Mouse (Mus musculus): ENCODE data around the gene Cacng8. TPM values are rescaled to one million over a fixed set of nuclear protein-coding genes. Genes with fewer than 3 reads are reported as not detected.

Gene Cacng8
- polyA plus RNA-seq, 1 experiment from 2014 or later, result 2.0 TPM

DNA sequence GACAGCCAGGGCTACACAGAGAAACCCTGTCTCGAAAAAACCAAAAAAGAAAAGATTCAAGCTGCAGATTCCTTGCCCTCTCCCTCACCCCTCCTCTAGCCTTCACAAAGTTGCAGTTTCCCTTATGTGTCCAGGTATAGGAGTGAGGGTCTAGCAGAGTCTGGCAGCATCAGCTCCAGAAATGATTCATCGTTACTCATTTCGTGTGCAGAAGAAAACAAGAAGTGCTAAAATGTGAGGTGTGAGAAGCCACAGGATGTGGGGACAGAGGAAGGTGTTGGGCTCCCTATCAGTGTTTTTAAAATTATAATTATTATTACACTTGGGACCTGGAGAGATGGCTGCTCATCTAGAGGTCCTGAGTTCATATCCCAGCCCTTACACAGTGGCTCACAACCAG lies 54.2 kb downstream of the Cacng8 start:
- H3K4me3 ChIP-seq (replicated peaks), result no peak overlapping the region
- H3K9me3 ChIP-seq, result no peaks in the 10 kb centered on the region
- no peaks in the 10 kb centered on the region for H3K27me3 ChIP-seq (replicated peaks)
- no peak overlapping the region for H3K9ac ChIP-seq
- no peaks in the 10 kb centered on the region for H3K4me1 ChIP-seq (replicated peaks)
- ATAC-seq, result no peak
- WGBS, result 72% methylated on average over 3 of the region's 3 CpGs
- H3K4me2 ChIP-seq (replicated peaks), result no peak overlapping the region
- no peak overlapping the region for H3K27ac ChIP-seq
- no peaks in the 10 kb centered on the region for H3K36me3 ChIP-seq

DNA sequence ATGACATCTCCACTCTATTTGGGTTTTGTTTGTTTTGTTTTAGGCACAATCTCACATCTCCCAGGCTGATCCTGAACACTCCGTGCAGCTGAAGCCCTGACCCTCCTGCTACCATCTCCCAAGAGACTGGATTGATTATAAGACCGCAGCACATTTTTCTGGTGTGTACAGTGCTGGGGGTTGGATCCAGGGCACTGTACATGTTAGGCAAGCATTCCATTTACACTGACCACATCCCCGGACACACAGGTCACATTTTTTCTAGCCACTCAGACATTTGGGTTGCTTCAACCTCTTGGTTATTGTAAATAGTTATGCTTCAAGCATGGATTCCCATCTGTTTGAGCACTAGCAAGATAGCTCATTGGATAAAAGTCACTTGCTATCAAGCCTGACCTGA lies 56.1 kb downstream of the Cacng8 start:
- H3K9ac ChIP-seq, result no peak overlapping the region
- WGBS, result 55% methylated on average over 3 of the region's 3 CpGs
- H3K27me3 ChIP-seq (replicated peaks), result no peaks in the 10 kb centered on the region
- ATAC-seq, result no peak
- no peak overlapping the region for H3K4me3 ChIP-seq (replicated peaks)
- no peak overlapping the region for H3K4me2 ChIP-seq (replicated peaks)
- no peaks in the 10 kb centered on the region for H3K9me3 ChIP-seq
- no peaks in the 10 kb centered on the region for H3K36me3 ChIP-seq
- H3K27ac ChIP-seq, result no peak overlapping the region
- H3K4me1 ChIP-seq (replicated peaks), result no peaks in the 10 kb centered on the region

- ATAC-seq, result no peak
- no peak overlapping the region for H3K27ac ChIP-seq
- H3K4me3 ChIP-seq (replicated peaks), result no peak overlapping the region
- 76% methylated on average over 4 of the region's 4 CpGs for WGBS
- no peaks in the 10 kb centered on the region for H3K36me3 ChIP-seq
- H3K9ac ChIP-seq, result no peak overlapping the region
- H3K27me3 ChIP-seq (replicated peaks), result no peaks in the 10 kb centered on the region
- H3K9me3 ChIP-seq, result no peaks in the 10 kb centered on the region
- no peak overlapping the region for H3K4me2 ChIP-seq (replicated peaks)
- H3K4me1 ChIP-seq (replicated peaks), result no peaks in the 10 kb centered on the region
Measured at GRCm38 (mm10) chr7:3447026-3447425, 56.5 kb downstream of the Cacng8 start.

- no peak overlapping the region for H3K27ac ChIP-seq
- no peak overlapping the region for H3K9ac ChIP-seq
- no peak overlapping the region for H3K4me3 ChIP-seq (replicated peaks)
- H3K27me3 ChIP-seq (replicated peaks), result no peaks in the 10 kb centered on the region
- WGBS, result 24% methylated on average over 15 of the region's 15 CpGs
- H3K4me2 ChIP-seq (replicated peaks), result no peak overlapping the region
- ATAC-seq, result peak; percentile 56; the same call in 1 of the 2 replicates
- no peaks in the 10 kb centered on the region for H3K36me3 ChIP-seq
- no peaks in the 10 kb centered on the region for H3K9me3 ChIP-seq
- H3K4me1 ChIP-seq (replicated peaks), result no peaks in the 10 kb centered on the region
Measured at GRCm38 (mm10) chr7:3448737-3449454, 58.4 kb downstream of the Cacng8 start.

- H3K9ac ChIP-seq, result no peak overlapping the region
- WGBS, result 62% methylated on average over 5 of the region's 5 CpGs
- no peak overlapping the region for H3K27ac ChIP-seq
- ATAC-seq, result no peak
- no peaks in the 10 kb centered on the region for H3K4me1 ChIP-seq (replicated peaks)
- no peaks in the 10 kb centered on the region for H3K36me3 ChIP-seq
- no peak overlapping the region for H3K4me2 ChIP-seq (replicated peaks)
- no peaks in the 10 kb centered on the region for H3K9me3 ChIP-seq
- H3K4me3 ChIP-seq (replicated peaks), result no peak overlapping the region
- H3K27me3 ChIP-seq (replicated peaks), result no peaks in the 10 kb centered on the region
Measured at GRCm38 (mm10) chr7:3450671-3451070, 60.2 kb downstream of the Cacng8 start.

GRCm38 (mm10) chr7:3451161-3451560 lies 60.7 kb downstream of the Cacng8 start:
- no peaks in the 10 kb centered on the region for H3K36me3 ChIP-seq
- no peak overlapping the region for H3K4me2 ChIP-seq (replicated peaks)
- H3K4me1 ChIP-seq (replicated peaks), result no peaks in the 10 kb centered on the region
- H3K9me3 ChIP-seq, result no peaks in the 10 kb centered on the region
- no peak overlapping the region for H3K27ac ChIP-seq
- no peak overlapping the region for H3K4me3 ChIP-seq (replicated peaks)
- ATAC-seq, result no peak
- no peaks in the 10 kb centered on the region for H3K27me3 ChIP-seq (replicated peaks)
- WGBS, result 23% methylated on average over 6 of the region's 6 CpGs
- H3K9ac ChIP-seq, result no peak overlapping the region

DNA sequence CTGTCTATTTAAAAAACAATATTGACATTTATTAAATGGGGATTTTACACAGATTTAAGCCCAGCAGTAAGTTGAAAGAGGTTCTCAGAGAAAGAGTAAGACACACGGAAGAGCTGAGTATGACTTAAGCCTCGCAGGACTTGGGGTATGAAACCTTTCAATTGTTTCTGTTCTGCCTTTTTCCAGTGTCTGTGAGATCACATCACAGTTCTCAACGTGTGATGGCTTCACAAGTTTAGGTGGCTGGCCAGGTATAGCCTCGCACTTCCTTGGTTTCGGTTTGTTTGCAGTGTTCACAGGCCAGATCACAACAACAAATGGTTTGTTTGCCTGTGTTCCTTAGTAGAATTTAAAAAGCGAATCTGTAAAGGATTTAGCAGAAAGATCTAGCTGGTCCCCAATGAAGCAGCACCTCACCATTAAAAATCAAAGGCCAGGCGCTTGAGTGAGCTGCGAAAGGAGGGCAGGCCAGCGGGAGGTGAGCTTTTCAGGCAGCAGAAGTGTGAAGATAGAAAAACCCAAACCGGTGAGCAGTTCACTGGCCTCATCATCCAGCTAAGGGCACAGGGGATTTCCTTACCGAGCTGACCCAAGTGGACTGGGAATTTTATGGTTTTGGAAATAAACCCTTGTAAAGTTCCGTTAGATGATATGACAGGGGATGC lies 62.5 kb downstream of the Cacng8 start:
- Histone ChIP-seq H3K36me3 (no peaks in the 10 kb centered on the region), H3K4me3 (replicated peaks) (no peak overlapping the region), H3K4me2 (replicated peaks) (no peak overlapping the region), H3K27ac (no peak overlapping the region), H3K27me3 (replicated peaks) (no peaks in the 10 kb centered on the region), H3K9ac (no peak overlapping the region), H3K9me3 (no peaks in the 10 kb centered on the region), H3K4me1 (replicated peaks) (no peaks in the 10 kb centered on the region)
- no peak for ATAC-seq
- 55% methylated on average over 12 of the region's 12 CpGs for WGBS

GRCm38 (mm10) chr7:3453486-3454183 lies 63.2 kb downstream of the Cacng8 start:
- H3K27me3 ChIP-seq (replicated peaks), result no peaks in the 10 kb centered on the region

GRCm38 (mm10) chr7:3457111-3457840 lies 66.8 kb downstream of the Cacng8 start:
- Histone ChIP-seq H3K4me2 (replicated peaks) (no peak overlapping the region), H3K4me1 (replicated peaks) (no peaks in the 10 kb centered on the region), H3K27ac (no peak overlapping the region), H3K9me3 (no peaks in the 10 kb centered on the region), H3K36me3 (no peaks in the 10 kb centered on the region), H3K4me3 (replicated peaks) (no peak overlapping the region), H3K9ac (no peak overlapping the region), H3K27me3 (replicated peaks) (no peaks in the 10 kb centered on the region)
- 87% methylated on average over 10 of the region's 10 CpGs for WGBS
- ATAC-seq, result no peak

More at GRCm38 (mm10) chr7:3453486-3454183, 63.2 kb downstream of the Cacng8 start:
- Histone ChIP-seq H3K9ac (no peak overlapping the region), H3K9me3 (no peaks in the 10 kb centered on the region), H3K27ac (no peak overlapping the region), H3K36me3 (no peaks in the 10 kb centered on the region), H3K4me2 (replicated peaks) (no peak overlapping the region), H3K4me3 (replicated peaks) (no peak overlapping the region), H3K4me1 (replicated peaks) (no peaks in the 10 kb centered on the region)
- WGBS, result 51% methylated on average over 11 of the region's 11 CpGs
- no peak for ATAC-seq

GRCm38 (mm10) chr7:3457841-3458217 lies 67.3 kb downstream of the Cacng8 start:
- H3K4me1 ChIP-seq (replicated peaks), result no peaks in the 10 kb centered on the region
- no peak for ATAC-seq
- no peaks in the 10 kb centered on the region for H3K9me3 ChIP-seq
- H3K4me3 ChIP-seq (replicated peaks), result no peak overlapping the region
- no peak overlapping the region for H3K9ac ChIP-seq
- H3K27ac ChIP-seq, result no peak overlapping the region
- no peak overlapping the region for H3K4me2 ChIP-seq (replicated peaks)
- WGBS, result 67% methylated on average over 9 of the region's 9 CpGs
- H3K36me3 ChIP-seq, result no peaks in the 10 kb centered on the region
- H3K27me3 ChIP-seq (replicated peaks), result no peaks in the 10 kb centered on the region

DNA sequence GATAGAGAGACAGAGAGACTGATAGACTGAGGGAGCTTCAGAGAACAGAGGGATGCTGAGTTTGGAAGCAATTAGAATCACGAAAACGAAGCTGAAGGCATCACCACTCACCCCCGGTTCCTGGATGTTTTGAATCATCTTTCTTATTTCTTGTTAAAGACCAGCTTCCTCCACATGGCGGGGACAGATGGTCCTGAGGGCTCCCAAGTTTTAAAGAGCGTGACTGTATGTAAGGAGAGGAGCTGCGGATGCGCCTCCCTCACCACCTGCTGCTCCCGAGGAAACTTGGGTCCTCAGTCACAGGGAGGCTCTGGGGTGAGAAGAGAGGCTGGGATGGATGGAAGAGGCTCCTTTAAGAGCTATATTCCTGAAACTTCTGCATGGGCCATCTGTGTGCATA lies 69.8 kb downstream of the Cacng8 start:
- Histone ChIP-seq H3K27me3 (replicated peaks) (no peaks in the 10 kb centered on the region), H3K9me3 (no peaks in the 10 kb centered on the region), H3K27ac (no peak overlapping the region), H3K36me3 (no peaks in the 10 kb centered on the region), H3K4me1 (replicated peaks) (no peaks in the 10 kb centered on the region), H3K4me2 (replicated peaks) (no peak overlapping the region), H3K4me3 (replicated peaks) (no peak overlapping the region), H3K9ac (no peak overlapping the region)
- no peak for ATAC-seq
- 87% methylated on average over 8 of the region's 8 CpGs for WGBS

- no peaks in the 10 kb centered on the region for H3K9me3 ChIP-seq
- no peak overlapping the region for H3K4me2 ChIP-seq (replicated peaks)
- H3K27me3 ChIP-seq (replicated peaks), result no peaks in the 10 kb centered on the region
- H3K9ac ChIP-seq, result no peak overlapping the region
- no peak for ATAC-seq
- WGBS, result 76% methylated on average over 4 of the region's 4 CpGs
- H3K36me3 ChIP-seq, result no peaks in the 10 kb centered on the region
- H3K4me3 ChIP-seq (replicated peaks), result no peak overlapping the region
- no peak overlapping the region for H3K27ac ChIP-seq
- no peaks in the 10 kb centered on the region for H3K4me1 ChIP-seq (replicated peaks)
Measured at GRCm38 (mm10) chr7:3463306-3463705, 72.8 kb downstream of the Cacng8 start.
